Mouse (Mus musculus) neutrophil, adult 65 days (primary cell): Measurements from ENCODE around the gene Sod1. TPM values are rescaled to one million over a fixed set of nuclear protein-coding genes. Genes with fewer than 3 reads are reported as not detected.

ENCODE experiments used
- total RNA-seq: library from RNA; stranded (reverse); gene quantifications from 2 replicates; pipeline ENCODE4 v1.2.4, GENCODE M21; 2023

Sod1 gene
- 119 and 156 TPM in 2 replicates for total RNA-seq

GRCm38 (mm10) chr16:90220026-90220891 is at the start of gene Sod1:
Sod1 (plus strand) TSS chr16:90220754.

Other genes starting within 250 kb of the Sod1 start
- 98.6 and 155 TPM in 2 replicates for gene Tiam1, start 77.0 kb upstream of the Sod1 start, total RNA-seq
- gene Scaf4, start 63.7 kb downstream of the Sod1 start, total RNA-seq = 180 and 247 TPM in 2 replicates
- 0.09 and 0.11 TPM in 2 replicates for gene Hunk, start 165.3 kb downstream of the Sod1 start, total RNA-seq